22 mouse cellular contexts compared by ENCODE assay signal in the genomic region with DNA sequence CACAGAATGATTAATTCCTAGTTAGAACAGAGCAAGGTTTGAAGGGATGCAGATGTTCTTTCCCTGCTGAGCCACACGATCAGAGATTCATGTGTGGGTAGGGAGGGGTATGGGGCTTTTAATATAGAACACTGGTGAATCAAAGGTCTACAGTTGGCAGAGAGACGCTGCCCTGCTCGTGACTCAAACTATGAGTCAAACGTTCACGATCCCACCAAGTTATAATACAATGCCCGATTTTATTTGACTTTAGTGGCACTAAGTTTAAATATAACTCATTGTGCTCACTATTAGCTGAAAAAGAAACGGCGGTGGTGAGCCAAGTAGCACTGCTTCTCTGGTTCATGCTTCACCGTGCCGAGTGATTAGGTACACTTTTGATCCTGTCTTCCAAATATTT. TPM values are rescaled to one million over a fixed set of nuclear protein-coding genes. Genes with fewer than 3 reads are reported as not detected.
"Had no signal": no experiment of that assay in that cellular context is flagged by ENCODE, and none has a peak within 500 bp of the region (broad histone marks: within the 10 kb centered on the region; RNA-seq: fewer than 3 reads in every experiment).

No protein-coding gene starts in this region.

- ATAC-seq: intestine, embryonic 15.5 days had no signal

- H3K27ac ChIP-seq: intestine, embryonic 15.5 days; liver, embryonic 13.5 days; neural tube, embryonic 12.5 days; neural tube, embryonic 15.5 days; stomach, postnatal 0 days had no signal

- H3K9ac ChIP-seq: intestine, embryonic 15.5 days; liver, embryonic 13.5 days; neural tube, embryonic 12.5 days; neural tube, embryonic 15.5 days had no signal

- DNase-seq: kidney, adult 11 months; kidney, adult 9 months; kidney, postnatal 10 days; kidney, postnatal 36 days; liver, embryonic 13.5 days; lung, adult 2 months; lung, postnatal 14 days; lung, postnatal 4 days; midbrain, embryonic 14.5 days; thymus, adult 2 months; thymus, postnatal 36 days had no signal

- H3K4me1 ChIP-seq: intestine, embryonic 15.5 days; liver, embryonic 13.5 days had no signal

- H3K4me2 ChIP-seq: intestine, embryonic 15.5 days; liver, embryonic 13.5 days; midbrain, embryonic 11.5 days; neural tube, embryonic 12.5 days; neural tube, embryonic 15.5 days had no signal

- H3K36me3 ChIP-seq: intestine, embryonic 15.5 days; liver, embryonic 13.5 days; neural tube, embryonic 12.5 days; neural tube, embryonic 15.5 days had no signal

- H3K9me3 ChIP-seq: intestine, embryonic 15.5 days; liver, embryonic 13.5 days; neural tube, embryonic 12.5 days; neural tube, embryonic 15.5 days had no signal

- H3K4me3 ChIP-seq: intestine, embryonic 15.5 days; liver, embryonic 13.5 days; neural tube, embryonic 12.5 days; neural tube, embryonic 15.5 days had no signal

- H3K27me3 ChIP-seq: intestine, embryonic 15.5 days; liver, embryonic 13.5 days; neural tube, embryonic 12.5 days; neural tube, embryonic 15.5 days had no signal

RNA-seq across cellular contexts. Expression of a gene that starts 26.7 kb away (rescaled TPM):
- total RNA-seq: left cerebral cortex, postnatal 10 days; left cerebral cortex, postnatal 36 days; megakaryocyte-erythroid progenitor cell, adult 5-6 weeks; midbrain, postnatal 0 days had no signal
- polyA plus RNA-seq: limb, embryonic 11.5 days; midbrain, embryonic 11.5 days; midbrain, embryonic 14.5 days; midbrain, postnatal 0 days; stomach, embryonic 14.5 days had no signal
